Comparison of ENCODE assay signal across 7 mouse cellular contexts in the genomic region with DNA sequence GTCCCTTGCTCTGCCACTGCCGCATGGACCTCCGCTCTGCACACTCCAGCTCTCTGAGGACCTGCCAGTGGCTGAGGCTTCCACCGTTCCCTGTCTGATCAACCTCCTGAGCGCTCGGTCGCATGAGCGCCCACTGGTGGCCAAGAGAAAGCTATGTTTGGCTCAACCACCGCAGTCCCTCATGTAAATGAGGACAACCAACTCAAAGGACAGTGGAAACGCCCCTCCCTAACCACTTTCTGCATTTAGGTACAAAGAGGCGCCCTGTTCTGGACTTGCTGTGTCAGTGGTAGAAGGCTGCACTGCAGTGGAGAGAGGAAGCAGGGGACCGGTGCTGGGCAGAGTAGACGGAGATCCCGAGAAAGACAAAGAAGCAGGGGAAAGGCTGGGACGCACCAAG. TPM values are rescaled to one million over a fixed set of nuclear protein-coding genes. Genes with fewer than 3 reads are reported as not detected.
DNase-seq lines count a peak whose midpoint lies in the region; ATAC-seq lines count a peak whose summit lies in the region.

No protein-coding gene starts in this region.

- peak overlapping the region; percentile 12; the same call in 1 of the 2 replicates for H3K4me3 ChIP-seq in intestine, embryonic 15.5 days (replicated peaks)
- H3K4me3 ChIP-seq in midbrain, embryonic 10.5 days: peak overlapping the region; percentile 46

- intact Hi-C loops in gastrocnemius, postnatal 36 days (cut with DNase I): loop anchor here (10.0 kb wide), 2 partner anchors 88 to 748 kb away; a partner anchor contains a TSS
- intact Hi-C loops in left cerebral cortex, postnatal 25 days (cut with DNase I): loop anchor here (10.0 kb wide), 1 partner anchor 748 kb away; no protein-coding TSS in a partner anchor

- no peaks in the 10 kb centered on the region for H3K36me3 ChIP-seq in intestine, embryonic 15.5 days
- H3K36me3 ChIP-seq in midbrain, embryonic 10.5 days: no peaks in the 10 kb centered on the region

- H3K4me2 ChIP-seq in intestine, embryonic 15.5 days (replicated peaks): peak overlapping the region; percentile 58

- WGBS in intestine, embryonic 15.5 days: 6% methylated on average over 14 of the region's 14 CpGs
- WGBS in midbrain, embryonic 10.5 days: 5% methylated on average over 14 of the region's 14 CpGs

- DNase-seq in adrenal gland, adult 18-20 months (ENCODE audit: low spot score in 2 of 2): peak; percentile 67 to 76
- DNase-seq in embryo, embryonic 10.5 days (ENCODE audit: low spot score): peak; percentile 90
- peak; percentile 64 to 67 for DNase-seq in gastrocnemius, postnatal 36 days
- DNase-seq in left cerebral cortex, postnatal 25 days (ENCODE audit: low spot score in 2 of 2): peak; percentile 81 to 90
- DNase-seq in midbrain, embryonic 10.5 days (ENCODE audit: low spot score): peak; percentile 81
- peak; percentile 79 for DNase-seq in right cerebral cortex, postnatal 4 days

- peak overlapping the region; percentile 26; the same call in 1 of the 2 replicates for H3K9ac ChIP-seq in intestine, embryonic 15.5 days

- 0 out of 2 replicates have a peak, but pooled peaks cover 5% of the 10 kb centered on the region for H3K4me1 ChIP-seq in intestine, embryonic 15.5 days (replicated peaks)
- H3K4me1 ChIP-seq in midbrain, embryonic 10.5 days: peaks cover 11% of the 10 kb centered on the region

- peak; percentile 93 for ATAC-seq in intestine, embryonic 15.5 days

- no peaks in the 10 kb centered on the region for H3K9me3 ChIP-seq in intestine, embryonic 15.5 days
- H3K9me3 ChIP-seq in midbrain, embryonic 10.5 days (replicated peaks): no peaks in the 10 kb centered on the region

- H3K27ac ChIP-seq in intestine, embryonic 15.5 days: no peak overlapping the region
- peak overlapping the region; percentile 73 for H3K27ac ChIP-seq in midbrain, embryonic 10.5 days (replicated peaks)

- H3K27me3 ChIP-seq in intestine, embryonic 15.5 days (replicated peaks): peaks cover 7% of the 10 kb centered on the region; the same call in 1 of the 2 replicates
- peaks cover 29% of the 10 kb centered on the region for H3K27me3 ChIP-seq in midbrain, embryonic 10.5 days (ENCODE audit: low read depth, poor library complexity, severe bottlenecking)

RNA-seq across cellular contexts. Expression of a gene that starts 6.0 kb away (rescaled TPM):
- under 1 TPM; 0.48 to 0.99 TPM for total RNA-seq in adrenal gland, adult 18-20 months (2021)
- under 1 TPM in 1 of 2 experiments, not detected in 1; 0.30 TPM for total RNA-seq in gastrocnemius, postnatal 36 days (2021)
- polyA plus RNA-seq in intestine, embryonic 15.5 days (2015; fragmentation: Nextera tagmentation; extraction: Ambion mirVana): 0.23 and 0.61 TPM in 2 replicates
- total RNA-seq in left cerebral cortex, postnatal 25 days (2021): 1 to 10 TPM; 3.8 to 3.9 TPM
- polyA plus RNA-seq in midbrain, embryonic 10.5 days (2016; fragmentation: Nextera tagmentation; extraction: Ambion mirVana): 1.9 TPM in 2 replicates

RNA-seq across cellular contexts. Expression of a gene that starts 39.8 kb away (rescaled TPM):
- total RNA-seq in adrenal gland, adult 18-20 months (2021): 10 to 100 TPM; 32.2 to 52.2 TPM
- 10 to 100 TPM; 36.6 to 38.0 TPM for total RNA-seq in gastrocnemius, postnatal 36 days (2021)
- polyA plus RNA-seq in intestine, embryonic 15.5 days (2015; fragmentation: Nextera tagmentation; extraction: Ambion mirVana): 6.3 and 8.2 TPM in 2 replicates
- 10 to 100 TPM; 20.8 to 24.2 TPM for total RNA-seq in left cerebral cortex, postnatal 25 days (2021)
- polyA plus RNA-seq in midbrain, embryonic 10.5 days (2016; fragmentation: Nextera tagmentation; extraction: Ambion mirVana): 4.2 and 4.9 TPM in 2 replicates

RNA-seq across cellular contexts. Expression of a gene that starts 53.3 kb away (rescaled TPM):
- total RNA-seq in adrenal gland, adult 18-20 months (2021): 10 to 100 TPM; 33.0 to 43.5 TPM
- total RNA-seq in gastrocnemius, postnatal 36 days (2021): 10 to 100 TPM; 13.3 to 13.6 TPM
- polyA plus RNA-seq in intestine, embryonic 15.5 days (2015; fragmentation: Nextera tagmentation; extraction: Ambion mirVana): 7.1 and 7.3 TPM in 2 replicates
- total RNA-seq in left cerebral cortex, postnatal 25 days (2021): 10 to 100 TPM; 27.2 to 29.9 TPM
- 6.1 and 8.1 TPM in 2 replicates for polyA plus RNA-seq in midbrain, embryonic 10.5 days (2016; fragmentation: Nextera tagmentation; extraction: Ambion mirVana)
